In the genomic region with DNA sequence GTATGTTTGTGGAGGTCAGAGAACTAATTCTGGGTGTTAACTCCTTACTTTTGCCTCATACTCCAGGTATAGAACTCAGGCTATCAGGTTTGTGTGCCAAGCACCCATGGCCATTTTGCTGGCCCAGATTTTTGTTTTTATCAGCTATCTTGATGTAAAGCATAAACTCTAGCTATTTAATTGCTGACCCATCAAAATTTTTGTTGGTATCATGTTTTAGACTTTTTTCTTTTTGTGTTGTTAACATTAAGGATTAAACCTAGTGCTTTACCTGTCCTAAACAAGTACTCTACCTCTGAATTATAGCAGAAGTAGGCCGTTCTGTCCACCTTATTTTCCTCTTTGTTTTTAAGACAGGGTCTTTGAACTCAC, we compare ENCODE assay signal across 24 mouse cellular contexts. TPM values are rescaled to one million over a fixed set of nuclear protein-coding genes. Genes with fewer than 3 reads are reported as not detected.
"Had no signal": no experiment of that assay in that cellular context is flagged by ENCODE, and none has a peak within 500 bp of the region (broad histone marks: within the 10 kb centered on the region; RNA-seq: fewer than 3 reads in every experiment).

No protein-coding gene starts in this region.

- H3K4me1 ChIP-seq: lung, embryonic 15.5 days; midbrain, embryonic 12.5 days; midbrain, embryonic 15.5 days; neural tube, embryonic 13.5 days had no signal

- H3K4me3 ChIP-seq: layer of hippocampus, adult 2 months; lung, embryonic 15.5 days; midbrain, embryonic 12.5 days; midbrain, embryonic 15.5 days; neural tube, embryonic 13.5 days had no signal

- H3K27me3 ChIP-seq: lung, embryonic 15.5 days; midbrain, embryonic 12.5 days; midbrain, embryonic 15.5 days; neural tube, embryonic 13.5 days had no signal

- H3K9ac ChIP-seq: liver, embryonic 14.5 days; lung, embryonic 15.5 days; midbrain, embryonic 12.5 days; midbrain, embryonic 15.5 days; neural tube, embryonic 13.5 days had no signal

- ATAC-seq: midbrain, embryonic 15.5 days had no signal

- DNase-seq: kidney, adult 2 months; kidney, postnatal 25 days; layer of hippocampus, adult 9-11 months; lung, postnatal 10 days; retina, postnatal 1 day; right cerebral cortex, postnatal 25 days; spleen, adult 18-20 months; thymus, adult 18-20 months; thymus, postnatal 36 days had no signal

- H3K4me2 ChIP-seq: liver, embryonic 11.5 days; lung, embryonic 15.5 days; midbrain, embryonic 12.5 days; midbrain, embryonic 15.5 days; neural tube, embryonic 13.5 days had no signal

- H3K27ac ChIP-seq: kidney, postnatal 0 days; layer of hippocampus, adult 2 months; liver, embryonic 14.5 days; lung, embryonic 15.5 days; midbrain, embryonic 12.5 days; midbrain, embryonic 15.5 days; neural tube, embryonic 13.5 days had no signal

- H3K9me3 ChIP-seq: lung, embryonic 15.5 days; midbrain, embryonic 12.5 days; midbrain, embryonic 15.5 days; neural tube, embryonic 13.5 days had no signal

RNA-seq across cellular contexts. Expression of a gene that starts 25.9 kb away (rescaled TPM):
- total RNA-seq: left cerebral cortex, adult 18-20 months had no signal

RNA-seq across cellular contexts. Expression of a gene that starts 50.3 kb away (rescaled TPM):
- total RNA-seq: layer of hippocampus, adult 2 months; layer of hippocampus, postnatal 25 days; left cerebral cortex, adult 18-20 months; left cerebral cortex, postnatal 36 days; megakaryocyte, adult 5-6 weeks; neutrophil, adult 5-6 weeks had no signal
- polyA plus RNA-seq: kidney, adult 2 months; large intestine, adult 2 months; liver, embryonic 14.5 days; urinary bladder, adult 2 months had no signal
